Mouse (Mus musculus): Measurements from ENCODE around the gene Cdk7. TPM values are rescaled to one million over a fixed set of nuclear protein-coding genes. Genes with fewer than 3 reads are reported as not detected.
A peak's percentile ranks its signal among the peaks of the same experiment; 100 is the strongest.

Cdk7 gene
- total RNA-seq, 2 experiments from 2014 or later: 35.3 to 40.0 TPM

- DNase-seq (ENCODE audit: low spot score in 2 of 2): no peak
Observed at GRCm38 (mm10) chr13:100728086-100728485, 2.7 kb downstream of the Cdk7 start.

DNA sequence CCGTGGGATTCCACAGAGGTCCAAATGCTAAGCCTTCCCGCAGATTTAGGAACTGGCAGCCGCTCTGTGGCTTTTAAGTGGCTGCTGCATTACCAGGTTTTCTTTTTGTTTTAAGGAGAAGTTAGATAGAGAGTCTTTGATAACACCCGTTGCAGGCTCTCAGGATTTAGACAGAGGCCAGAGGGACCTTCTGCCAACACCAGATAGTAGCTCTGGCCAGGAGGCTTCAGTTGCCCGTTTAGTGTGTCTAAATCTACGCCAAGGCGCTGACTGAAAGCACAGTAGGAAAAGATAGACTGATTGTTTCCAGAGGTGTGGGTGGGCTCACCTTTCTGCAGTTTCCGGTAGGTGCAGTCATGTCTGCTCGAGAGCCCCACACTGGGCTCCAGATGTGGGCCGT, 5.5 kb downstream of the Cdk7 start:
- no peak for DNase-seq (ENCODE audit: low spot score in 2 of 2)

- DNase-seq (ENCODE audit: low spot score in 2 of 2): no peak
Observed at GRCm38 (mm10) chr13:100724051-100724754, 6.5 kb downstream of the Cdk7 start.

DNA sequence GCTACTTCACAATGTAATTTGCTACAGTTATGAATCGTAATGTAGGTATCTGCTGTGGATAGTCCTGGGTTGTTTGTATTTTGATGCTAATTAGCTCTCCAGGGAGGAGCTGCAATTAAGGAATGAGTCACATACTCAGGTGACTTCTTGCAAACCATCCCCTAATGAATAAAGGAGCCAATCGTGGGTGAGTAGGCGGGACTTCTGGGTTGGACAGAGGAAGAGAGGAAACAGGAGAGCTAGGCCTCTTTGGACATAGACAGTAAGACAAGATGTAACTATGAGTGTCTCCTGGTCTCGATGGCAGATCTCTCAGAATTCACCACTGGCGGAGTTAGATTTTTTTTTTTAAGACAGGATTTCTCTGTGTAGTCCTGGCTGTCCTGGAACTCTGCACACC, 9.1 kb downstream of the Cdk7 start:
- DNase-seq (ENCODE audit: low spot score in 2 of 2): no peak

GRCm38 (mm10) chr13:100715467-100715866, 15.3 kb downstream of the Cdk7 start:
- no peak for DNase-seq (ENCODE audit: low spot score in 2 of 2)

DNA sequence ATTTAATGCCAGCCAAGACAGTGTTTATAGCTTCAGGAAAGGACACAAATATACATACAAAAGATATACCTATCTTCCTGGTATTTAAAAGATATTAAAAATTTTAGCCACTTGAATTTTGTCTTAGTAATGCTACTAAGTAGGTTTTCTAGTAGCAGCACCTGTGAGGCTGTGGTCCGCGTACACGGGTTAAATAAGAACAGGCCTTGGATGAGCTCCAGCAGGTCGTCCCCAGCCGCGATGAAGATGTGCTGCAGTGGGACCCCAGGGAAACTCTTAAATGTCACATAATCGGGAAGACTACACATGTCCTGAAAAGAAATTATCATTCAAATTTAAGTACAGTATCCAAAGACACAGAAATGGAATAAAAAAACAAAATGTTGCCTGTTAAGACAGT, 24.5 kb downstream of the Cdk7 start:
- DNase-seq (ENCODE audit: low spot score in 2 of 2): no peak

DNA sequence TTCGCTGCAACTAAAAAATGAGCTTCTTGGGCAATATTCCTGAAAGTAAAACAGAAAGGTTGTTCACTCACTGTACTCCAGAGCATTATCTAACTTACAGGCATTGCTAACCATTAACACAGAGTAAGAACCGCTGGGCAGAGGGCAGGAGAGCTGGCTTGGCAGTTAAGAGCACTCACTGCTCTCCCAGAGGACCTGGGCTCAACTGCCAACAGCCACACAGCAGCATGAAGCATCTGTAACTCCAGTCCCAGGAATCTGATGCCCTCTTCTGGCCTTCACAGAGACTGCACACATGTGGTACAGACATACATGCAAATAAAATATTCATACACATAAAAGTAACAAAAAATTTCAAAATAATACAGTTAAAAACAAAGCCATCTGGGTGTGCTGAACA, 27.3 kb downstream of the Cdk7 start:
- DNase-seq (ENCODE audit: low spot score in 2 of 2): no peak

- DNase-seq (ENCODE audit: low spot score in 2 of 2): no peak
Observed at GRCm38 (mm10) chr13:100698866-100699265, 31.9 kb downstream of the Cdk7 start.

DNA sequence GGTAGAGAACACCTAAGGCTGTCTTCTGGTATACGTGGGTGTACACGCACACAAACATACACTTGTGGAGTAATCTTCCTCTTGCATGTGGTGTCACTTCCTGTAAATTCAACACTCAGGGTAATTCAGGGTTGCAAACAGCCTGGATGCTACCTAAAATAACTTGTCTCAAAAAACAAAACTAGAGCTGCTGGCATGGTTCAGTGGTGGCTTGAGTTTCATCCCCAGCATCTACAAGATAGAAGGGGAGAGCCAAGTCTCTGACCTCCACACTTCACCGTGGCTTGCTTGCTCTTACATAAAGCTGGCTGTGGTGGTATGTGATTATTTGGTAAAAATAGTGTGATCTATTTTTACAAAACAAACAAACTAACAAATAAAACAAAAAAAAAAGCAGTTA, 33.2 kb downstream of the Cdk7 start:
- DNase-seq (ENCODE audit: low spot score in 2 of 2): no peak

DNA sequence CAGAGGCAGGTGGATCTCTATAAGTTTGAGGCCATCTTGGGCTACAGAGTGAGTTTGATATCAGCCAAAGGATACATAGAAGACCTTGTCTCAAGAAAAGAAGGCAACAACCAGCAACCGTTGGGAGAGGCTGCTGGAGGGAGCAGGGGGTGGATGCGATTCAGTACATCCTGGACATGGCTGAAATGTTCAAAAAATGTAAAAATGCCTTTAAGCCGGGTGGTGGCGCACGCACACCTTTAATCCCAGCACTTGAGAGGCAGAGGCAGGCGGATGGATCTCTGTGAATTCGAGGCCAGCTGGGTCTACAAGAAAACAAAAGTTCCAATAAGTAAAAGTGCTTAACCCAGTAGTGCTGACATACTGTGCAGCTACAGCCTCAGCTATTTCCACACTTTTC, 43.2 kb downstream of the Cdk7 start:
- DNase-seq (ENCODE audit: low spot score in 2 of 2): no peak

- no peak for DNase-seq (ENCODE audit: low spot score in 2 of 2)
Observed at GRCm38 (mm10) chr13:100684355-100684754, 46.4 kb downstream of the Cdk7 start.

GRCm38 (mm10) chr13:100682837-100683236, 47.9 kb downstream of the Cdk7 start:
- DNase-seq (ENCODE audit: low spot score in 2 of 2): no peak

DNA sequence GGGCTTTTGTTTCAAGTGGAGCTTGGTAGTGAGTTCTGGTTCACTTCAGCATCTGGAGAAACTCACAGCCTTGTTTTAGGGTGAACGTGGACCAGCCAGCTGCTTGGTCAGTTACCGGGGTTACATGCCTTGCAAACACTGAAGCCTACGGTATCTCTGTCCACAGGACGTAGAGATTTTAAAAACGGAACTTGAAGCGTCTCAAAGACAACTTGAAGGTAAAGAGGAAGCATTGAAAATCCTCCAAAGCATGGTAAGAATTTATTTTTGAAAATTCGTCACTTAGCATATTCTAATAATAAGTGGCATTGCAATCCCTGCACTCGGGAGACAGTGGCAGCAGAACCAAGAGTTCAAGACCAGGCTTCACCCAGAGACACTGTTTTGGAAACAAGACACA, 49.1 kb downstream of the Cdk7 start:
- DNase-seq (ENCODE audit: low spot score in 2 of 2): no peak

- DNase-seq (ENCODE audit: low spot score in 2 of 2): no peak
Observed at GRCm38 (mm10) chr13:100675936-100676635, 54.7 kb downstream of the Cdk7 start.

DNA sequence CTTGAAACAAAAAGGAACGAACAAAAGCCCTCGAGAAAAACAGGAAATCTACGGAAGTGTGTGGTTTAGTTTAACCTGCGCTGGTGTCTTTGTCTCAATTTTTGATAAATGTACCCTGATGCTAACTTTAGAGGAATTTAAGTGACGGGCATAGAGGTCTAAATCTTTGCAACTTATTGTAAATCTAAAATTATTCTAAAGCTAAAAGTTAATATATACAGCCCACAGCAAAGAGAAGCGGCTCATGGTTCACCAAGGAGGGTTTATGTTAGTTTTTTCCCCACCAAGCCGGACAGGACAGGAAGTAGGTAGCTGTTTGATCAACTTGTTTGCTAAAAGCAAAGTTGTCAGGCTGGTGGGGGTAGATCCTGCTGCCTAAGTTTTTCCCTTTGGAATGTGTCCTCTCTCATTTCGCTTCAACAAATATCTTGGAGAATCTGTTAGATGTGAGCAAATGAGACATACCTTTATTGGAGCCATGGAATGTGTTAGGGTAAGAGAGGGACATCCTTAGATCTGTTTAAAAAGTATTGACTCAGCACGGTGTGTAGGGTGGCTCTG, 60.5 kb downstream of the Cdk7 start:
- DNase-seq (ENCODE audit: low spot score in 2 of 2): no peak

GRCm38 (mm10) chr13:100669291-100670022, 61.3 kb downstream of the Cdk7 start, which contains the start of gene Ccdc125:
Ccdc125 (plus strand) TSS chr13:100669717.
- DNase-seq (ENCODE audit: low spot score in 2 of 2): no peak

- DNase-seq (ENCODE audit: low spot score in 2 of 2): peak; percentile 49 to 62
Observed at GRCm38 (mm10) chr13:100659864-100660456, 70.8 kb downstream of the Cdk7 start.

DNA sequence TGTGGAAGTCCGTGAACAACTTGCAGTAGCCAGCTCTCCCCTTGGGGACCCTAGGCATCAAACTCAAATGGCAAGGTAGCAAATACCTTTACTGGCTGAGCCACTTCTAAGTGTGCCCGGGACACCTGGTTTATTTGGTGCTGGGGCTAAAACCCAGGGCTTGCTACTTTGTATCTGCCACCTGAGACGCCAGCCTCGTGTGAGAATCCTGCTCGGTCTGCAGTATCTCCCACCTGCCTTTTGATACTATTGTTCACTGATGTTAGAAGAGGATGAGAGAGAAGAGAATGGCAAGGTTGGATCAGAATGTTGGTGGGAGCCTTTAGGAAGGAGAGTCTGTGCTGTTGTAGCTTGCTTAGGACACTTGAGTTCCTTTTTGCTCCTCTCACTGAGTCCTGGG, 72.6 kb downstream of the Cdk7 start:
- DNase-seq (ENCODE audit: low spot score in 2 of 2): no peak
